Mouse (Mus musculus): Measurements from ENCODE around the gene Wdr70. TPM values are rescaled to one million over a fixed set of nuclear protein-coding genes. Genes with fewer than 3 reads are reported as not detected.

Wdr70 gene
- polyA plus RNA-seq, 1 experiment from 2014 or later, result 48.0 TPM

- WGBS, result 77% methylated on average over 5 of the region's 5 CpGs
- H3K36me3 ChIP-seq (ENCODE audit: control insufficient read depth, insufficient read depth, low read length), result no peaks in the 10 kb centered on the region
- DNase-seq (ENCODE audit: low spot score) (peak; percentile 34), ATAC-seq (replicated peaks; ENCODE audit: low FRiP score, low TSS enrichment, low read depth) (no peak)
- no peaks in the 10 kb centered on the region for H3K4me1 ChIP-seq (replicated peaks; ENCODE audit: control insufficient read depth, insufficient read depth, low read length)
- H3K4me3 ChIP-seq (ENCODE audit: low read depth, low read length), result no peak overlapping the region
- no peak overlapping the region for H3K9ac ChIP-seq (ENCODE audit: low read length)
- no peaks in the 10 kb centered on the region for H3K9me3 ChIP-seq (ENCODE audit: control insufficient read depth, low read length)
- H3K4me2 ChIP-seq (ENCODE audit: low read length), result no peak overlapping the region
- H3K27me3 ChIP-seq (replicated peaks; ENCODE audit: control insufficient read depth, insufficient read depth, low read length), result no peaks in the 10 kb centered on the region
- no peak overlapping the region for H3K27ac ChIP-seq (ENCODE audit: low read depth)
Observed at GRCm38 (mm10) chr15:7858841-7859240, 240.2 kb downstream of the Wdr70 start.

DNA sequence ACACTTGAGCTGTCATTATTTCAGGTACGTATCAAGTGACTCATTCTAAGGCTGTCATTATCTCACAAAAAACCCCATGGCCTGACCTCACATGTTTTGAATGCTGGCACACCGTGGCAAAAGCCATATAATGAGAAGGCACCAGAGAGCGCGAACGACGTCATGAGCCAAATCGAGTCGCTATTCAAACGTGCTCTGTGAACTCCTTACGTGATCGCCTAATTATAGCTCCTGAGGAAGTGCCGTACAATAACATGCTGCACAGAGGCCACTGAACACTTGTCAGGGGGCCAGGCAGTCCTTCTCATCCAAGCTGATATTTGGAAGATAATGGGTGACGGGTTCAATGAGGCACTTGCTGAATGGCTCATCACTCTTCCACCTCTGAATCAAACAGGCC is 241.6 kb downstream of the Wdr70 start:
- no peak overlapping the region for H3K27ac ChIP-seq (ENCODE audit: low read depth)
- ATAC-seq (replicated peaks; ENCODE audit: low FRiP score, low TSS enrichment, low read depth), result no peak
- H3K4me2 ChIP-seq (ENCODE audit: low read length), result no peak overlapping the region
- 85% methylated on average over 13 of the region's 13 CpGs for WGBS
- no peaks in the 10 kb centered on the region for H3K36me3 ChIP-seq (ENCODE audit: control insufficient read depth, insufficient read depth, low read length)
- DNase-seq (ENCODE audit: low spot score), result no peak
- no peaks in the 10 kb centered on the region for H3K9me3 ChIP-seq (ENCODE audit: control insufficient read depth, low read length)
- no peak overlapping the region for H3K4me3 ChIP-seq (ENCODE audit: low read depth, low read length)
- no peak overlapping the region for H3K9ac ChIP-seq (ENCODE audit: low read length)
- H3K4me1 ChIP-seq (replicated peaks; ENCODE audit: control insufficient read depth, insufficient read depth, low read length), result no peaks in the 10 kb centered on the region
- no peaks in the 10 kb centered on the region for H3K27me3 ChIP-seq (replicated peaks; ENCODE audit: control insufficient read depth, insufficient read depth, low read length)

DNA sequence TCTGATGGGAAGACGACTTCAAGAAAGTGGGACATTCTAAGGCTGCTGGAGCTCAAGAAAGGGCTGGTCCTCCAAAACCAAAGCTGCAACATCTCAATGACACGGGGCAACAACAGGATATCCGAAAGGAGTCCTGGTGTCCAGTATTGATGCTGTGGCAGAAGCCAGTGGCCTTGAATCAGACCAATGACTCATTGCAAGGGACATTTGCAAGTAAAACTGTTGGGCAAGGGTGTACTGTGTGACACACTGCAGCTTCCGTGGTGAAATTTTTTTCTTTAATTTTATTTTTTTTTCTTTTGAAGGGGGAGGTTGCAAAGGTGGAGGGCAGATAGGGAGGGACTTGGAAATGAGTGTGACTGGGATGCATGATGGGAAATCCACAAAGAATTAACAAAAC is 256.6 kb downstream of the Wdr70 start:
- H3K4me3 ChIP-seq (ENCODE audit: low read depth, low read length), result no peak overlapping the region
- ATAC-seq (replicated peaks; ENCODE audit: low FRiP score, low TSS enrichment, low read depth) (no peak), DNase-seq (ENCODE audit: low spot score) (no peak)
- 85% methylated on average over 4 of the region's 4 CpGs for WGBS
- no peaks in the 10 kb centered on the region for H3K36me3 ChIP-seq (ENCODE audit: control insufficient read depth, insufficient read depth, low read length)
- no peaks in the 10 kb centered on the region for H3K4me1 ChIP-seq (replicated peaks; ENCODE audit: control insufficient read depth, insufficient read depth, low read length)
- H3K27ac ChIP-seq (ENCODE audit: low read depth), result no peak overlapping the region
- no peaks in the 10 kb centered on the region for H3K27me3 ChIP-seq (replicated peaks; ENCODE audit: control insufficient read depth, insufficient read depth, low read length)
- no peaks in the 10 kb centered on the region for H3K9me3 ChIP-seq (ENCODE audit: control insufficient read depth, low read length)
- no peak overlapping the region for H3K9ac ChIP-seq (ENCODE audit: low read length)
- no peak overlapping the region for H3K4me2 ChIP-seq (ENCODE audit: low read length)

- no peaks in the 10 kb centered on the region; the same call in 1 of the 2 replicates for H3K36me3 ChIP-seq (ENCODE audit: control insufficient read depth, insufficient read depth, low read length)
- H3K9ac ChIP-seq (ENCODE audit: low read length), result no peak overlapping the region
- H3K27ac ChIP-seq (ENCODE audit: low read depth), result no peak overlapping the region
- H3K4me1 ChIP-seq (replicated peaks; ENCODE audit: control insufficient read depth, insufficient read depth, low read length), result no peaks in the 10 kb centered on the region
- H3K4me2 ChIP-seq (ENCODE audit: low read length), result no peak overlapping the region
- no peaks in the 10 kb centered on the region for H3K27me3 ChIP-seq (replicated peaks; ENCODE audit: control insufficient read depth, insufficient read depth, low read length)
- DNase-seq (ENCODE audit: low spot score) (no peak), ATAC-seq (replicated peaks; ENCODE audit: low FRiP score, low TSS enrichment, low read depth) (no peak)
- H3K9me3 ChIP-seq (ENCODE audit: control insufficient read depth, low read length), result no peaks in the 10 kb centered on the region
- 86% methylated on average over 1 of the region's 1 CpGs for WGBS
- no peak overlapping the region for H3K4me3 ChIP-seq (ENCODE audit: low read depth, low read length)
Observed at GRCm38 (mm10) chr15:7841664-7842063, 257.3 kb downstream of the Wdr70 start.

- Histone ChIP-seq H3K4me2 (ENCODE audit: low read length) (no peak overlapping the region), H3K9me3 (ENCODE audit: control insufficient read depth, low read length) (no peaks in the 10 kb centered on the region), H3K27ac (ENCODE audit: low read depth) (no peak overlapping the region), H3K36me3 (ENCODE audit: control insufficient read depth, insufficient read depth, low read length) (peaks cover 20% of the 10 kb centered on the region), H3K9ac (ENCODE audit: low read length) (no peak overlapping the region), H3K4me1 (replicated peaks; ENCODE audit: control insufficient read depth, insufficient read depth, low read length) (no peaks in the 10 kb centered on the region), H3K27me3 (replicated peaks; ENCODE audit: control insufficient read depth, insufficient read depth, low read length) (no peaks in the 10 kb centered on the region), H3K4me3 (ENCODE audit: low read depth, low read length) (no peak overlapping the region)
- no peak for ATAC-seq (replicated peaks; ENCODE audit: low FRiP score, low TSS enrichment, low read depth)
- WGBS, result 60% methylated on average over 7 of the region's 7 CpGs
- no peak for DNase-seq (ENCODE audit: low spot score)
Observed at GRCm38 (mm10) chr15:7838921-7839309, 260.1 kb downstream of the Wdr70 start.

GRCm38 (mm10) chr15:7838060-7838920 is 260.7 kb downstream of the Wdr70 start:
- DNase-seq (ENCODE audit: low spot score), result no peak
- H3K9ac ChIP-seq (ENCODE audit: low read length), result no peak overlapping the region
- no peaks in the 10 kb centered on the region for H3K4me1 ChIP-seq (replicated peaks; ENCODE audit: control insufficient read depth, insufficient read depth, low read length)
- WGBS, result 68% methylated on average over 8 of the region's 8 CpGs
- H3K4me2 ChIP-seq (ENCODE audit: low read length), result no peak overlapping the region
- H3K9me3 ChIP-seq (ENCODE audit: control insufficient read depth, low read length), result no peaks in the 10 kb centered on the region
- H3K27me3 ChIP-seq (replicated peaks; ENCODE audit: control insufficient read depth, insufficient read depth, low read length), result no peaks in the 10 kb centered on the region
- H3K36me3 ChIP-seq (ENCODE audit: control insufficient read depth, insufficient read depth, low read length), result peaks cover 23% of the 10 kb centered on the region
- no peak overlapping the region for H3K4me3 ChIP-seq (ENCODE audit: low read depth, low read length)
- ATAC-seq (replicated peaks; ENCODE audit: low FRiP score, low TSS enrichment, low read depth), result 0 out of 2 replicates have a peak, but pooled peaks have one; percentile 47
- H3K27ac ChIP-seq (ENCODE audit: low read depth), result no peak overlapping the region

DNA sequence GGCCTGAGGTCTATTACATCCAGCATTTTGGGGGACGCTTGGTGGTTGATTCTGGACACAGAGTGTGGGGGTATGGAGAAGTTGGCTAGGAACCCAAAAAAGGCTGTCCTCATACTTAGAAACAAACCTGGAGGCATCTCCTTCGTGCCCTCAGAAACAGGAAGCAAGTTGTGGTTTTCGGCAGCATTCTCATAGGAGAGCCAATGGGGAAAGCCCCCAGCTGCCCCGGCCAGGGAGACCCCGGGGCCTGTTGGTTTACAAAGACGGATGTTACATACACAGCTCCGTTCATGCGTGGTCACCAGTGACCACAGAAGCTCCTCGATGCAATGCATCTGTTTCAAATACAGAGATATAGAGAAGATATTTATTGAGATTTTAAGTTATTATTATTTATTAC is 263.6 kb downstream of the Wdr70 start:
- DNase-seq (ENCODE audit: low spot score), result no peak
- Histone ChIP-seq H3K9ac (ENCODE audit: low read length) (no peak overlapping the region), H3K27ac (ENCODE audit: low read depth) (no peak overlapping the region), H3K36me3 (ENCODE audit: control insufficient read depth, insufficient read depth, low read length) (peaks cover 23% of the 10 kb centered on the region), H3K27me3 (replicated peaks; ENCODE audit: control insufficient read depth, insufficient read depth, low read length) (no peaks in the 10 kb centered on the region), H3K4me3 (ENCODE audit: low read depth, low read length) (no peak overlapping the region), H3K4me1 (replicated peaks; ENCODE audit: control insufficient read depth, insufficient read depth, low read length) (no peaks in the 10 kb centered on the region), H3K9me3 (ENCODE audit: control insufficient read depth, low read length) (no peaks in the 10 kb centered on the region), H3K4me2 (ENCODE audit: low read length) (no peak overlapping the region)
- ATAC-seq (replicated peaks; ENCODE audit: low FRiP score, low TSS enrichment, low read depth), result no peak
- 91% methylated on average over 9 of the region's 9 CpGs for WGBS

- no peak overlapping the region for H3K4me2 ChIP-seq (ENCODE audit: low read length)
- WGBS, result 26% methylated on average over 6 of the region's 6 CpGs
- H3K9me3 ChIP-seq (ENCODE audit: control insufficient read depth, low read length), result no peaks in the 10 kb centered on the region
- H3K36me3 ChIP-seq (ENCODE audit: control insufficient read depth, insufficient read depth, low read length), result peaks cover 4% of the 10 kb centered on the region; the same call in 1 of the 2 replicates
- H3K4me3 ChIP-seq (ENCODE audit: low read depth, low read length), result no peak overlapping the region
- H3K27me3 ChIP-seq (replicated peaks; ENCODE audit: control insufficient read depth, insufficient read depth, low read length), result no peaks in the 10 kb centered on the region
- H3K9ac ChIP-seq (ENCODE audit: low read length), result no peak overlapping the region
- ATAC-seq (replicated peaks; ENCODE audit: low FRiP score, low TSS enrichment, low read depth), result peak; percentile 92
- DNase-seq (ENCODE audit: low spot score), result no peak
- peaks cover 17% of the 10 kb centered on the region for H3K4me1 ChIP-seq (replicated peaks; ENCODE audit: control insufficient read depth, insufficient read depth, low read length)
- H3K27ac ChIP-seq (ENCODE audit: low read depth), result peak overlapping the region; percentile 18; the same call in 1 of the 2 replicates
Observed at GRCm38 (mm10) chr15:7825530-7825929, 273.5 kb downstream of the Wdr70 start.

DNA sequence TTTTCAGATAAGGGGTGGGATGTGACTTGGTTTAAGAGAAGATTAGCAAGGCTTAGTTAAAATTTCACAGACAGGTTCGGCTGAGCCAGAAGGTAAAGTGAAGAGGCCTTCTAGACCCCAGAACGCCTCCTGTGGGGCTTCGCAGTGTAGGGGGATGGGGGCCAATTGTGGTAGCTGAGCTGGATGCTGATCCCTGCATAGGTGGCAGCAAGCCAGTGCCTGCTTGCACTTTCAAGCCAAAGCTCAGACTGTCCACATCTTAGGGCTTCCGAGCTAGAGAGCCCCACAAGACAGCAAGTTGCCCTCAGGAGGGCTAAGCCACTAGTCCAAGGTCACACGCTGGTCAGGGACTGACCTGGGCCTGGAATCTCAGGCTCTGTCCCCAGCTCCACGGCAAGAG is 275.1 kb downstream of the Wdr70 start:
- Histone ChIP-seq H3K4me1 (replicated peaks; ENCODE audit: control insufficient read depth, insufficient read depth, low read length) (peaks cover 17% of the 10 kb centered on the region), H3K27me3 (replicated peaks; ENCODE audit: control insufficient read depth, insufficient read depth, low read length) (no peaks in the 10 kb centered on the region), H3K9me3 (ENCODE audit: control insufficient read depth, low read length) (no peaks in the 10 kb centered on the region), H3K9ac (ENCODE audit: low read length) (no peak overlapping the region), H3K36me3 (ENCODE audit: control insufficient read depth, insufficient read depth, low read length) (peaks cover 4% of the 10 kb centered on the region), H3K4me2 (ENCODE audit: low read length) (no peak overlapping the region), H3K4me3 (ENCODE audit: low read depth, low read length) (no peak overlapping the region), H3K27ac (ENCODE audit: low read depth) (no peak overlapping the region)
- no peak for ATAC-seq (replicated peaks; ENCODE audit: low FRiP score, low TSS enrichment, low read depth)
- WGBS, result 63% methylated on average over 6 of the region's 6 CpGs
- DNase-seq (ENCODE audit: low spot score), result no peak

Data from intestine, embryonic 14.5 days (tissue).